Mouse (Mus musculus): ENCODE results near the gene Unc50.

DNA sequence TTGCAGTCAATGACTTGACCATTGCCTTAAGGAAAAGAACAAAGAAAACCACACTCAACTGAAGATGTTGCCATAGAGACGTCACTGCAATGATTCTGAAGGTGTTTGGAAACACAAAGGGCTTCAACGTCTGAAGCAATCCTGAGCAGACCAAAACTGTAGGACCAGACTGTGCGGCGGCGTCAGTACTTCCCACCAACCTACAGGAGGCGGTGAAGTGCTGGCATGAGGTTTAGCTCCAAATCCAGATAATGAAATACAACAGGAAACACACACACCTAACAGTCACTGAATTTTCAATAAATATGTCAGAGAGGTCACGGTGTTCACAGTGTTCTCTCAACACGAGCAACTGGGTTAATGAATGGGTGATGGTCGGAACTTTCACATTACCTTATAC lies 49.1 kb downstream of the Unc50 start:
- TF ChIP-seq CTCF (IDR thresholded peaks at IDR 0.05; ENCODE audit: control insufficient read depth, insufficient read depth, low read length): peak; percentile 67
- TF ChIP-seq POLR2A (IDR thresholded peaks at IDR 0.05; ENCODE audit: borderline replicate concordance, control insufficient read depth, low read depth, low read length): no peak

Data from bone marrow, adult 2 months (tissue).